Mouse (Mus musculus): ENCODE measurements at regions not wholly inside any gene's neighbourhood (a gene's known extent, or its start where the extent isn't known, plus 50 kb on each side); places are given as distances from the start of the nearest gene placed in this dataset.

DNA sequence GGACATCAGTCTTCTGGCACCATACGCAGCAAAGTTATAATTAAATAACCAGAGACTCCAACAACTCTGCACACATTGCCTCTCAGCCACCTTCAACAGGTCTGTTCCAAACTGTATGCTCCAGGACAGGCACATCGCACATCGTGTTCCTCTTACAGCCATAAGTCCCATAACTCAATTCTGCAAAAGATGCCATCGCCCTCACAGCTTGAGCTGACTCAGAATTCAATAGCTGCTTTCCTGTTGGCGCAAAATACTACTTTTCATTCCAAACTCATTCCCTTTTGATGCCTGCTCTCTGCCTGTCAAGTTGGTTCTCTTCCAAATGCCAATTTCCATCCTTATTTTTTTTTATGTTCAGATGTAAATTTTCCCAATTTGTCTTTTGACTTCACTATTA is 761.0 kb downstream of the Slitrk1 start:
- Histone ChIP-seq H3K4me1 (replicated peaks) (no peaks in the 10 kb centered on the region), H3K9me3 (no peaks in the 10 kb centered on the region), H3K27ac (no peak overlapping the region), H3K4me2 (replicated peaks) (no peak overlapping the region), H3K9ac (replicated peaks) (no peak overlapping the region), H3K4me3 (replicated peaks) (no peak overlapping the region), H3K36me3 (no peaks in the 10 kb centered on the region), H3K27me3 (no peaks in the 10 kb centered on the region)
- ATAC-seq, result no peak
- WGBS, result 89% methylated on average over 5 of the region's 5 CpGs

GRCm38 (mm10) chr14:108123147-108123546 is 790.8 kb downstream of the Slitrk1 start:
- Histone ChIP-seq H3K4me2 (replicated peaks) (no peak overlapping the region), H3K9ac (replicated peaks) (no peak overlapping the region), H3K4me3 (replicated peaks) (no peak overlapping the region), H3K27ac (no peak overlapping the region), H3K27me3 (no peaks in the 10 kb centered on the region), H3K36me3 (no peaks in the 10 kb centered on the region), H3K9me3 (no peaks in the 10 kb centered on the region), H3K4me1 (replicated peaks) (no peaks in the 10 kb centered on the region)
- ATAC-seq, result no peak
- WGBS, result 87% methylated on average over 2 of the region's 2 CpGs

GRCm38 (mm10) chr14:108105009-108105408 is 808.9 kb downstream of the Slitrk1 start:
- WGBS, result 76% methylated on average over 2 of the region's 2 CpGs
- Histone ChIP-seq H3K9ac (replicated peaks) (no peak overlapping the region), H3K4me2 (replicated peaks) (no peak overlapping the region), H3K9me3 (no peaks in the 10 kb centered on the region), H3K27me3 (no peaks in the 10 kb centered on the region), H3K4me1 (replicated peaks) (no peaks in the 10 kb centered on the region), H3K4me3 (replicated peaks) (no peak overlapping the region), H3K27ac (no peak overlapping the region), H3K36me3 (no peaks in the 10 kb centered on the region)
- no peak for ATAC-seq

GRCm38 (mm10) chr14:108090965-108091364 is 823.0 kb downstream of the Slitrk1 start:
- ATAC-seq, result no peak
- Histone ChIP-seq H3K36me3 (no peaks in the 10 kb centered on the region), H3K27me3 (no peaks in the 10 kb centered on the region), H3K9me3 (no peaks in the 10 kb centered on the region), H3K9ac (replicated peaks) (no peak overlapping the region), H3K4me1 (replicated peaks) (no peaks in the 10 kb centered on the region), H3K4me3 (replicated peaks) (no peak overlapping the region), H3K4me2 (replicated peaks) (no peak overlapping the region), H3K27ac (no peak overlapping the region)
- 95% methylated on average over 2 of the region's 2 CpGs for WGBS

DNA sequence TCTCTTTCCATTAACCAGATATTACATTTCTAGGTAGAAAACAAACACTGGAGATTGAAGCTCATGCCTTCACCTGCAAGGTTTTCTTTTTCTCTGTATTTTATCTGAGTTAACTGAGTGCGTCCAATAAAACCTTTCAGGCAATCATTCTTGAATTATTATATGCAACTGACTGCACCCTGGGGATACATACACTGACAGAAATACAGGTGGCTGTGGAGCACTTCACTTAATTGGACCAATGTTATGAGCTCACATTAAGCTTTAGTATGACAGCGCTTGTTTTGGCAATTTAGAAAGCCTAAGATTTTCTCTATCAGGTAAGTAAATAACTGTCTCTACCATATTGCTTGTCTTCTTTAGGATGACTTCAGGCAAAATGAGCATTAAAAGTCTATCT is 864.0 kb downstream of the Slitrk1 start:
- Histone ChIP-seq H3K9me3 (no peaks in the 10 kb centered on the region), H3K36me3 (no peaks in the 10 kb centered on the region), H3K27me3 (no peaks in the 10 kb centered on the region), H3K4me1 (replicated peaks) (no peaks in the 10 kb centered on the region), H3K4me3 (replicated peaks) (no peak overlapping the region), H3K27ac (no peak overlapping the region), H3K9ac (replicated peaks) (no peak overlapping the region), H3K4me2 (replicated peaks) (no peak overlapping the region)
- WGBS, result 91% methylated on average over 2 of the region's 2 CpGs
- no peak for ATAC-seq

DNA sequence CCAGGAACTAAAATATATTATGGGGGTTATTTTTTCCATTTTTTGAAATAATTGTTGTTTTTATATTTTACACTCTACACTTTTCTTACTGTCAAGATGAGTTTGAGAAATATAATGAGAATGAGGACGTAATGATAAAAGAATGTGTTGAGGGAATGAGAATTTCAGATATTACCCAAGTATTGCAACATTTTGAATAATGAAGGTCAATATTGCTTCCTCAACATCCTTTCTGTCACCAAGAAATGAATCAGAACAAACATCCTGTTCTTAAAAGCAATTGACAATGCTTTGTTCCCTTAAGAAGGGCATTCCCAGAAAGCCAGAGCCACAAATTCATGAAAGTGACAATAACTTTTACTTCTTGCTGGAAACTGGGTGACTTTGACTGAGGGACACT is 878.0 kb downstream of the Slitrk1 start:
- ATAC-seq, result no peak
- Histone ChIP-seq H3K27me3 (no peaks in the 10 kb centered on the region), H3K4me2 (replicated peaks) (no peak overlapping the region), H3K9me3 (no peaks in the 10 kb centered on the region), H3K27ac (no peak overlapping the region), H3K4me1 (replicated peaks) (no peaks in the 10 kb centered on the region), H3K4me3 (replicated peaks) (no peak overlapping the region), H3K9ac (replicated peaks) (no peak overlapping the region), H3K36me3 (no peaks in the 10 kb centered on the region)
- WGBS, result 87% methylated on average over 1 of the region's 1 CpGs

GRCm38 (mm10) chr14:108034162-108034561 is 879.8 kb downstream of the Slitrk1 start:
- 84% methylated on average over 1 of the region's 1 CpGs for WGBS

GRCm38 (mm10) chr14:108022551-108022950 is 891.4 kb downstream of the Slitrk1 start:
- no peak overlapping the region for H3K9ac ChIP-seq (replicated peaks)
- 80% methylated on average over 3 of the region's 3 CpGs for WGBS
- H3K9me3 ChIP-seq, result no peaks in the 10 kb centered on the region
- H3K27me3 ChIP-seq, result no peaks in the 10 kb centered on the region
- H3K4me2 ChIP-seq (replicated peaks), result no peak overlapping the region
- no peak for ATAC-seq
- no peak overlapping the region for H3K4me3 ChIP-seq (replicated peaks)
- no peaks in the 10 kb centered on the region for H3K4me1 ChIP-seq (replicated peaks)
- no peak overlapping the region for H3K27ac ChIP-seq
- no peaks in the 10 kb centered on the region for H3K36me3 ChIP-seq

More at GRCm38 (mm10) chr14:108034162-108034561, 879.8 kb downstream of the Slitrk1 start:
- no peaks in the 10 kb centered on the region for H3K4me1 ChIP-seq (replicated peaks)
- H3K36me3 ChIP-seq, result no peaks in the 10 kb centered on the region
- no peak overlapping the region for H3K27ac ChIP-seq
- no peak overlapping the region for H3K4me2 ChIP-seq (replicated peaks)
- no peak overlapping the region for H3K4me3 ChIP-seq (replicated peaks)
- ATAC-seq, result no peak
- no peak overlapping the region for H3K9ac ChIP-seq (replicated peaks)
- no peaks in the 10 kb centered on the region for H3K9me3 ChIP-seq
- no peaks in the 10 kb centered on the region for H3K27me3 ChIP-seq

GRCm38 (mm10) chr14:108022066-108022465 is 891.9 kb downstream of the Slitrk1 start:
- Histone ChIP-seq H3K4me2 (replicated peaks) (no peak overlapping the region), H3K9me3 (no peaks in the 10 kb centered on the region), H3K4me3 (replicated peaks) (no peak overlapping the region), H3K36me3 (no peaks in the 10 kb centered on the region), H3K4me1 (replicated peaks) (no peaks in the 10 kb centered on the region), H3K27ac (no peak overlapping the region), H3K27me3 (no peaks in the 10 kb centered on the region), H3K9ac (replicated peaks) (no peak overlapping the region)
- WGBS, result 54% methylated on average over 1 of the region's 1 CpGs
- ATAC-seq, result no peak

- 90% methylated on average over 7 of the region's 7 CpGs for WGBS
These were observed 892.6 kb downstream of the Slitrk1 start for GRCm38 (mm10) chr14:108021331-108021730.

GRCm38 (mm10) chr14:107987752-107988285 is 926.1 kb downstream of the Slitrk1 start:
- Histone ChIP-seq H3K36me3 (no peaks in the 10 kb centered on the region), H3K9me3 (no peaks in the 10 kb centered on the region), H3K9ac (replicated peaks) (no peak overlapping the region), H3K27ac (no peak overlapping the region), H3K4me3 (replicated peaks) (no peak overlapping the region), H3K4me1 (replicated peaks) (no peaks in the 10 kb centered on the region), H3K27me3 (no peaks in the 10 kb centered on the region), H3K4me2 (replicated peaks) (no peak overlapping the region)
- ATAC-seq, result peak; percentile 67

More at GRCm38 (mm10) chr14:108021331-108021730, 892.6 kb downstream of the Slitrk1 start:
- no peak overlapping the region for H3K4me3 ChIP-seq (replicated peaks)
- H3K27ac ChIP-seq, result no peak overlapping the region
- H3K9me3 ChIP-seq, result no peaks in the 10 kb centered on the region
- H3K36me3 ChIP-seq, result no peaks in the 10 kb centered on the region
- H3K4me2 ChIP-seq (replicated peaks), result no peak overlapping the region
- no peaks in the 10 kb centered on the region for H3K4me1 ChIP-seq (replicated peaks)
- no peaks in the 10 kb centered on the region for H3K27me3 ChIP-seq
- ATAC-seq, result no peak
- no peak overlapping the region for H3K9ac ChIP-seq (replicated peaks)

DNA sequence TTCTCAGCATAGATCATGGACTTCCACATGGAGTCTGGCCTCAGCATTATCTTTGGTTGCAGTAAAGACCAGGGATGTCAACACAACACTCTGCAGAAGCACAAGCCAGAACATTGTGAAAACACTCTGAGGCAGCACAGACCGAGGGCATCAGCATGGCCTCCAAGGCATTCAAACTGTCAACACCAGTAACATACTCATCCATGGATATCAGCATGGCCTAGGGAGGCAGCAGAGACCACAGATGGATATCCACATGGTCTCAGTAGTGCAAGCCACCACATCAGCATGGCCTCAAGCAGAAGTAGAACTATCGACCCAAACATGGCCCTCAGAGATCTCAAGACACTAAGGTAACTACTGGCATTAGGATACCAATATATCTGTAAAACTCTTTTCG is 935.8 kb downstream of the Slitrk1 start:
- 92% methylated on average over 3 of the region's 3 CpGs for WGBS
- Histone ChIP-seq H3K9me3 (no peaks in the 10 kb centered on the region), H3K36me3 (no peaks in the 10 kb centered on the region), H3K4me3 (replicated peaks) (no peak overlapping the region), H3K4me2 (replicated peaks) (no peak overlapping the region), H3K4me1 (replicated peaks) (no peaks in the 10 kb centered on the region), H3K27me3 (no peaks in the 10 kb centered on the region), H3K9ac (replicated peaks) (no peak overlapping the region), H3K27ac (no peak overlapping the region)
- no peak for ATAC-seq

GRCm38 (mm10) chr14:107952076-107952475 is 961.9 kb downstream of the Slitrk1 start:
- no peak for ATAC-seq

More at GRCm38 (mm10) chr14:107952076-107952475, 961.9 kb downstream of the Slitrk1 start:
- Histone ChIP-seq H3K4me1 (replicated peaks) (no peaks in the 10 kb centered on the region), H3K36me3 (no peaks in the 10 kb centered on the region), H3K9ac (replicated peaks) (no peak overlapping the region), H3K4me3 (replicated peaks) (no peak overlapping the region), H3K4me2 (replicated peaks) (no peak overlapping the region), H3K27ac (no peak overlapping the region), H3K9me3 (no peaks in the 10 kb centered on the region), H3K27me3 (no peaks in the 10 kb centered on the region)
- WGBS, result 85% methylated on average over 1 of the region's 1 CpGs
